Mouse (Mus musculus) adrenal gland, adult (tissue): ENCODE results near the gene Mxra7.

ENCODE experiments used
- DNase-seq, 2 experiments: peaks; one replicate each; pipeline ENCODE4 v3.0.0; 2022 to 2023; ENCODE audit warnings: low spot score in 1 of 2; ENCODE audit not compliant: inconsistent age in 2 of 2

Gene Mxra7

DNA sequence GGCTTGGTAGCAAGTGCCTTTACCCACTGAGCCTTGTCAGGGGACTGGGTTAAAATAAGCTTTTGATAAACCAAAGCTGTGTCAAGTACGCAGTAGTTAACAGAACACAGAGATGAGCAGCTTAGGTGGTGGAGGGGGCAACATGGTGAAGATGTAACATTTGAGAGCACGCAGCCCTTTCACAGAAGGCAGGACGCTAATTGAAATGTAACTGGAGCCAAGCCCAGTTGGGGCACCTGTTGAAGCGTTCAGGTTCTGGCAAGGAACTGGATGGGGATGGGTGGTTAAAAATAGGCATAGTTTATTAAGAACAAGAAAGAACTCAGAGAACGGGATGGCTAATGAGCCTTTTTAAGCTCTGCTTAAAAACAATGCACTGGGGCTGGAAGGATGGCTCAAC lies 28.5 kb downstream of the Mxra7 start:
- DNase-seq: no peak

DNA sequence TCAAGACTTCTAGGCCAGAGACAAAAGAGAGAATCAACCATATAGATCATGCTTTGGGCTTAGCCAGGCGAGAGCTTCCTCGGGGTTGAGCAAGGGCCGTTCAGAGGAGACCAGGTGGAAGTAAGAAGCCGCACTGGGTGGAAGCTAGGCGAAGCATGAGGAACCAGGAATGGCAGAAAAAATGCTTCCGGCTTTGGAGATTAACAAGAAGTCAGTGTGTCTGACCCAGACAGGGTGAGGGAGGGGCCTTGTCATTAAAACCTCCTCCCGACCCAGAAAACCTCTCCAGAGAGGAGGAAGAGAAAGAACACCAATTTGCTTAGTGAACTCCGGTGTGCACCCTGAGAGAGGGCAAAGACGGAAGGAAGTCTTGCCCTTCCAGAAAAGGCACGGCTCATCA lies 43.6 kb downstream of the Mxra7 start:
- DNase-seq: no peak

DNA sequence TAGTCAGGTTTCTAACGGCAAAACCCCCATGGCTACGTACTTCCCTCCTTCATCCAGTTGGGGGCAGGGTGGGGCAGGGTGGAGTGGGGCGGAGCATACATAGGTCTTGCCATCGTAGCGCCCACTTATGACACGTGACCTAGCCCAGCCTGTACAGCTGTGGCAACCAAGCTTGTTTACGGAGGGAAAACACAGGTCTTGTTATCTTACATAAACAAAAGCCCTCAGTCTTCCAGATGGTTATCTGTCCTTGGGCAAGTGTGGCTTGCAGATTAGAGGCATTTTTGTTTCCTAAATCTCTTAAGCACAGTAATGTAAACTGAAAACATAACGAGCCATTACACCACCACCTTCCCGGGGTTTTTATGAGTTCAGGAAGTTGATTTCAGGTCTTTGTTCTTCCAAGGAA lies 45.1 kb downstream of the Mxra7 start:
- no peak for DNase-seq

DNA sequence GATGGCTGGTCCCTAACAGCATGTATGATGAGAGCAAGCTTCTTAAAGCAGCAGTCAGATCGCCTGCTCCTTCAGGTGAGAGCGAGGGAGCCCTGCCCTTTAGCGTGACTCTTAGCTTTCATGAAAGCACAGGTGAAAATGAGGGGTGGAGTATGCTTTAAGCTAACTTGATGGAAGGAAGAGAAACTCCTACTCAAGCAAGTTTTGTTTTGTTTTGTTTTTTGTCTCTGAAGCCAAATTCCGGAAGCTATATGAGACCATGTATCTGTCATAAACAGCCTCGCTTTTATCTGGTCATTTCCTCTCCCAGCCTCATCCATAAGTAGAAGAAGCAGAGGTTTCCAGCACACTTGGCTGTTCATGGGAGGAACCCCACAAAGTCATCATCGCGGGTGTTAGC lies 52.4 kb downstream of the Mxra7 start, which contains the start of gene St6galnac1:
TSS of gene St6galnac1 (minus strand) at position 101 of the 400 bp plus-strand sequence.
- no peak for DNase-seq

DNA sequence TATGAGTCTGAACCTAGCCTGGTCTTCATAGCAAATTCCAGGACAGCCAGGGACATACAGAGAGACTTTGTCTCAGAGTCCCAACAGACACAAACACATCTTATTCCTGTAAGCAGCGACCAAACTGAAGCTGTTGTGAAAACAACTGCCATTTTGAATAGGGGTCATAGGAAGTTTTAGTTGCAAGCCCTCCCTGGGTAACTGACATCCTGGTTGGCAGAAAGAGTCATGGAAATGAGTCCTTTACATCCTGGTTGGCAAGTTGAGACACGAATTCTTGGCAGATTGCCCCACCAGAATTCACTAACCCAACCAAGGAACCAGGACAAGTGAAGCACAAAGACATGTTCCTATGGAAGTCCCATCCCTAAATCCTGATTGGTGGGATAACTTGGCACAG lies 54.6 kb downstream of the Mxra7 start:
- no peak for DNase-seq

DNA sequence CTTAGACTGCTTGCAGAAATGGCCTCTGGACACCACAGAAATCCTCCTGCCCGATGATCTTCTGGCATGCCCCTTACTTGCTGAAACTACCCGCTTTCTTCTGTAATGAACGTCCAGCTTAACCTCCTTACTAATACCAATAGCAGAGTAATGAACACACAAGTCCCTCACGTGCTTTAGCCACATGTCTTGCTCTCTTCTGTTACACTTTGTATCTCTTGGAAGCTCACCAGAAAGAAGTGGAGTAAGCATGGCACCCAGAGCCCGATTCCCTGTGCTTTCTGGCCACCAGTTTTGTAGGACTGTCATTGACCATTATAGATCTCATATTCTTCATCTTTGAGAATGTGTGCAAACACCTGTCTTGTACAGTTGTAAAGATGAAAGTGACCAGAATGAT lies 58.0 kb downstream of the Mxra7 start:
- no peak for DNase-seq

DNA sequence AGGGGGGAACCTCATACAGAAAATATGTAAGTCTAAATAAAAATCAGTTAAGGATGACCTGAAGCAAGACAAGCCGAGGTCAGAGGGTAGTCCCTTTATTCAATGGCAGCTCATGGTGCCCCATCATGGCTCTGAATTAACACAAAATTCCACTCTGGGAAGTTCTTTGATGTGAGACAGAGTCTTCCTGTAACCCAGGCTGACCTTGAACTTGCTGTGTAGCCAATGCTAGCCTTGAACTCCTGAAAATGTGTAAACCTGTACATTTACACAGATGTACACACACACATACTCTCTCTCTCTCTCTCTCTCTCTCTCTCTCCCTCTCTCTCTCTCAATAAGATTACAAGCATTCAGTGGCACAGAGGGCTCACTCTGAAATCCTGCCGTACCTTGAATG lies 62.9 kb downstream of the Mxra7 start:
- DNase-seq: no peak

DNA sequence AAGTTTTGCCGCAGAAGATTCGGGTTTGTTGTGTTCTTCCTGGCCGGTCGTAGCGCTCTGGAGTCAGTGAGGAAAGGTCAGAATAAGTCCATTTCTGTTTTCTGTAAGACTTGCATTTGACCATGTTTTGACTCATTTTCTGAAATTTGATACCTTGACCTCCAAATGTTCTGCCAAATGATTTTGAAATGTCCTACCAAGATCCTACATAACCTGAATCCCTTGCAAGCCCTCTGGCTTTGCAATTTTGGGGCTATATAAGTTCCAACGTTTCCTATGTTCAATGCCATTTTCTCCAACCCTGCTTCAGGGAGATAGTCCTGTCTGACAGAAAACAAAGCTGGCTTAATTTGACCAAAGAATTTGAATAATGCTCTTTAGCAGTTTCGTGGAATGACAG lies 63.5 kb downstream of the Mxra7 start:
- no peak for DNase-seq

DNA sequence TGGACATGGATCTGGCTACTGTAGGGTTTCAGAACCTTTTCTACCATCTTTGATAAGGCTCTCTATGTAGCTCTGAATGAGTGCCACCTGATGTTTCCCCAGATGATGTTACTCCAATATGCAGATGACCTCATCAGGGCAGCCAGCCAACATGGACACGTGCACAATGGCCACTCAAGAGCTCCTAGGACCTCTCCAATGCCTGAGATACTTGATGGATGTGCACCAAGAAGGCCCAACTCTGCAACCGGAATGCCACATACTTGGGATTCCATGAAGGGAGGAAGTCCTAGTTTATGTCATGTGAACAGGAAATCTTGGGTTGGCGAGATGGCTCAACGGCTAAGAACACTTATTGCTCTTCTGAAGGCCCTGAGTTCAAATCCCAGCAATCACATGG lies 72.7 kb downstream of the Mxra7 start:
- DNase-seq: peak in 1 of 2 experiments; percentile 48

DNA sequence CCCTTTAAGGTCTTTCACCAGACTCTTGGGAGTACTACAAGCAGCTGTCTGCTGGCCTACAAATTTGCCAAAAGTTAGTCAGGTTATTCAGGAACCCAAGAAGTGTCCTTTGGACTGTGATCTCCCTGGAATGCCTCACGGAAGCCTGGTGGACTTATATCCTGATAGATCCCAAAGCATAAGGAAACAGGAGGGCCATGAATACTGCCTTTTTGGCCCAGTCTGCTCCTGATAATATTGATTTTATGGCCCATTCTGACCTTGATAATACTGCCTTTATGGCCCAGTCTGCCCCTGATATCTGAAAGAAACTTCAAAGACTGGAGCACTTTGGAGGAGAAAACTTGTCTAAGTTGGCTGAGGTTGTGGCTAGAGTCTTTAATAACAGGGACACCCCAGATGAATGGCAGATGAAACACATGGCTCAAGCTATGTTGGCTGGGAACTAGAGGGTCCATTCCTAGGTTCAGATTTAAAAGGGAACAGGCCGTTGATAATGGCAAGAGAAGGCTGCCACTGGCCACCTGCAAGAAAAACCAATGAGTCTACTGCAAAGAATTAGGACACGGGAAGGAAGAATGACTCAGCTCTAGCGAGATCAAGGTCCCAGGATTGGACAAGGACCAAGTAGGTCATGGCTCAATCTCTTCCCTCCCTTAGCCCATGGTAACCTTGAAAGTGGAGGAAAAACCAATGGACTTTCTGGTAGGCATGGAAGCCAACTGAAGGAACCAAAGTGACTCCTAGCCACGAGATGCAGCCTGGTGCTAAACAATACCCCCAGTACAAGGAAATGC lies 74.0 kb downstream of the Mxra7 start:
- DNase-seq: peak; percentile 83 to 93
